Mouse (Mus musculus) right cerebral cortex, adult 18-20 months (tissue): ENCODE results near the gene Cpb2.

Experiments used
- DNase-seq: peaks from one replicate; pipeline ENCODE4 v3.0.0; 2022; ENCODE audit warnings: mixed read lengths

Cpb2 gene

GRCm38 (mm10) chr14:75250432-75250831 is 8.3 kb downstream of the Cpb2 start:
- DNase-seq, result no peak

DNA sequence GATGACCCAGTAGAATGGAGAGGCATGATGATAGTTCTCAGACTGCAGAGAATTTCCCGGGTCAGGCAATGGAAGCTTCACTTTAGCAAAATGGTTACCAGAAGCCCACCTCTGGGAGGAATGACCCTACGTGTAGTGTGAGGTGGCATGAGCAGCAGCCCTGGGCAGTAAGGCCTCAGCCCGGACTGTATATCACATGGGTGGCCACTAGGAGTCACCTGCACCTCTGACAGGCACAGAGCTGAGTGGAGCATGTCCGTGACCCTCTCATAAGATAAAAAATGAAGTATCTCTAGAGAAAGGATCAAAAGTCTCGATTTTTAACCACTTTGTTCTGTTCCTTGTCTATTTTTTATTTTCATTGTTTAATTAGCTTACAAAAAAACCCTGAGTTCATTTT is 14.4 kb downstream of the Cpb2 start:
- no peak for DNase-seq

DNA sequence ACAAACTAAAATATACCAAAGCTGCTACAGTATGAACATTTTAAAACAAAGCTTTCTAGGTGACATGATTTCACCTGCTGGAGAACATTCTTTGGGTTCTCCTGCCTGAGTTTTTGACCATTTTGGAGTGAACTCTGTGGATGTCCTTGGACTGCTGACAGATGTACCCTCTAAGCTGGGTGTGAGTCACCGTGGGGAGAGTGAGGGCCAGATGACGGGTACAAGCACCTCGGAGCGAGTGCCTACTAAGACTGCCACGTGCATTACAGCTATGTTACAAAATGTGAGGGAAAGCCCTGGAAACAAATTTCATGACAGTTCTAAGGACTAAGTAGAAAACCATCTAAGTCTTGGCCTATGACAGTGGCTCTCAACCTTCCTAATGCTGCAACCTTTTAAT is 27.4 kb downstream of the Cpb2 start:
- no peak for DNase-seq

DNA sequence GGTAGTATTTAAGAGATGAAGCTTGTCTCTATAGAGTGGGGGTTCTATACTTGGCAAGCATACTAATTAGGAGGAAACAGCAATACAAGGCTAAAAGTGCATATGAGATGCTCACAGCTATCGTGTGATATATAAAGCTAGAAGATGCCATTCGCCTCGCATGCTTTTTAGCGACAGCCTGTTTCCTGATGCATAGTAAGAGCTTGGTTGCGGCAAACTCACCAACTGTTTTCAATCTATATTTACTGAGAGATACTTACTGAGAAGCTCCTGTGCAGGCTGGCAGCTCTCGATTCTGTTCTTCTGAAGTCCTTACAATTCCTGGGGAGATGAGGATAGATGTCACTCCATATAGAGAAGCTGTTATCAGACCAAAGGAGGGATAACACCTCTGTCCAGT is 37.6 kb downstream of the Cpb2 start:
- DNase-seq, result no peak

DNA sequence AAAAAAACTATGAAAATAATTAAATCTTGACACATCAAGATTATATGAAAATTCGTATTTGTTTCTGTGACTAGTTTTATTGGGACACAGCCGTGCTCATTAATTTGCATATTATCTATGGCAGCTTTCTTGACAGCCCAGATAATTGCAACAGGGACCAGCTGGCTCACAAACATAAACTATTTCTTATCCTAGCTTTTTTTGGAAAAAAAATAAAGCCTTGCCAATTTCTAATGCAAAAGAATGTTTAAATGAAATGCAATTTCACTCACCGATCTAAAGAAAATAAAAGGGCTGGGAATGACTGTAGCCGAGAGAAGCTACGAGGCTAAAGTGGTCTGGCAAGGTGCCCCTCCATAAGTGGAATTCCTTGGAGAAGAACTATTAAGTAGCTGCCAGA is 38.3 kb downstream of the Cpb2 start:
- DNase-seq, result no peak

DNA sequence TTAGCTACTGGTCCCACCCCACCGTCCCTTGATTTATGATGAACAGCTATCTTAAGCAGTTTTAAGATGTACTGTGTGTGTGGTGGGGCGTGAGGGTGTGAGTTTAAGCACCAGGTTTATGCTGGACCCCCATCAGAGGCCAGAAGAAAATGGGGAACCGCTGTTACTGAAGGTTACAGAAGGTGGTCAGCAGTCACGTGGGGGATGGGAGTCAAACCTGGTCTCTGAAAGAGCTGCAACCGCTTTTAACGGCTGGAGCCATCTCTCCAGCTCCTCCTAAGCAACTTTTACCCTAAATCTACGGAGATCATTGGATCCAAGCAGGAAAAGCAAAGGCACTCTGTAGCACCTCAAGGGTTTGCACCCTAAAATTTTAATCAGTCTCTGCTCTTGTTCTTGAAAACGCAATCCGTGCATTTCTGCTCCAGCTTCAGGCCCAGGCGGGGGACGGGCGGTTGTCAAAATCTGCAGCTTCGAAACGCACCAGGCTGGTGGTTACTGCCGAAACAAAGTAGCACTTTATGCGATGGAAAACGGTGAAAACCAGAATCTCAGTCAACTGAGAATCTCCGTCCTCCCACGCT is 41.6 kb downstream of the Cpb2 start:
- DNase-seq, result no peak

GRCm38 (mm10) chr14:75284193-75284915 is 42.3 kb downstream of the Cpb2 start, which contains the start of gene Zc3h13:
TSS of gene Zc3h13 (plus strand) at chr14:75284373.
- DNase-seq, result peak; percentile 95

DNA sequence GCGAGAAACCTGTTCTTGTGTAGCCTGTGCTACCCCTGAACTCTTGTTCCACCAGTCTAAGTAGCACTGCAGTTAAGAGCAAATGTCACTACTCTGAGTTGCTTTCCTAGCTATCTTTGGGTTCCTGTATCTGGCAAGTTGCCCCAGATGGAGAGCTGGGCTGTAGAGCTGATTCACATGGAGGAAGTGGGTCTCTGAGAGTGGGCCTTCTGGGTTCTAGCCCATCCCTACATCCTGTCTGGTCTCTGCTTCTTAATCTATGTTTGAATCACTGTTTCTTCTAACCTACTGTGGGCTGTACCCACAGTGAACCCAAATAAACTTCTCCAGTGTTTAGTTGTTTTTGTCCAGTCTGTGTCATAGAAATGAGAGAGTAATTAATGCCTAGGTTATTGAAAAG is 59.0 kb downstream of the Cpb2 start:
- no peak for DNase-seq

DNA sequence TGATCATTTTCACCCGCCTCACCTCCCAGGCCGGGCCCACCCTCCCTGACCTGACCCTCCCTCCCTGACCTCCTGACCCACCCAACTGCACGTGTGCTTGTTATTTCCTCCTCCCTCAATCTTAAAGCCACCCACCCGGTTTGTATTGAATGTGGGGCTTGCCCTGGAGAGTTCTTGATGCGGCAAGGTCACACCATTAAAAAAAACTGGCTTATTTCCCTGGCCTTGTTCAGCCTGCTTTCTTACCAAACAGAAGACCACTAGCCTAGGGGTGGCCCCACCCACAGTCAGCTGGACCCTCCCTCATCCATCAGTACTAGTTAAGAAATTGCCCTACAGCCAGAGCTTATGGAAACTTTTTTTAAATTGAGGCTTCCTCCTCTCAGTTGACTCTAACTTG is 61.7 kb downstream of the Cpb2 start:
- DNase-seq, result no peak

- DNase-seq, result no peak
These were observed 65.8 kb downstream of the Cpb2 start for GRCm38 (mm10) chr14:75307855-75308254.

- DNase-seq, result no peak
These were observed 67.4 kb downstream of the Cpb2 start for GRCm38 (mm10) chr14:75309336-75309992.

DNA sequence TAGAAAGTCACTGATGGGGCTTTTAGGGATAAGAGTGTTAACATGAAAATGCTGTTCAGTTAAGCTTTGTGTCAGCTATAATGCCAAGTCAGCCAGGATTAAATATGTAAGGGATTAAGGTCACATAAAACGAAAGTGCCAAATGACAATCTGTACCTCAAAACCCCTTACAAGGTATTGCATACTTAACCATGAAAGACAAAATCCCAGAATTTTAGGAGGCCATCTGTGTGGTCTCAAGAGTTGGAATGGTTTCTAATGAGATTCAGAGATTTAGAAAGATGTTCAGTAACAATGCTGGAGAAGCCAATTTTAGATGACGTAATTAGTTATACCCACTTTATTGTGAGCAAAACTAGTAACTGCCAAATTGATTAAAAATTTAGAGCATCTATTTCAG is 72.4 kb downstream of the Cpb2 start:
- no peak for DNase-seq

- DNase-seq, result no peak
These were observed 76.6 kb downstream of the Cpb2 start for GRCm38 (mm10) chr14:75318736-75319135.

DNA sequence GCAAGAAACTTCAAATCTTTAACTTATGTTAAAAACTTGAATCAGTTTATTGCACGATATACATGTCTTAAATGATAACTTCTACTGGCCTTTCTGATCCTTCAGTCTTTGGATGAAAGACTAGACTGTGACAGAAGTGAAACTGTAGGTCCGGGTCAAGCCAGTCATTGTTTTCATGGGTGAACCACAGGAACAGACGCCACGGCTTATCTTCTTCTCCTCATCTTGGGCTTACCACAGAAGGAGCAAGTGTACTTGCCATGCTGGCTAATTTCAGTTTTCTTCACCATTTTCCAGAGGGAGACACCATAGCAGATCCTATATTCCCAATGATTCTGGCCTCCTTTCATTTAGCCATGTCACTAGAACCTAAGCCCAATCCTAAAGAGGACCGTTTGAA is 78.2 kb downstream of the Cpb2 start:
- DNase-seq, result no peak

DNA sequence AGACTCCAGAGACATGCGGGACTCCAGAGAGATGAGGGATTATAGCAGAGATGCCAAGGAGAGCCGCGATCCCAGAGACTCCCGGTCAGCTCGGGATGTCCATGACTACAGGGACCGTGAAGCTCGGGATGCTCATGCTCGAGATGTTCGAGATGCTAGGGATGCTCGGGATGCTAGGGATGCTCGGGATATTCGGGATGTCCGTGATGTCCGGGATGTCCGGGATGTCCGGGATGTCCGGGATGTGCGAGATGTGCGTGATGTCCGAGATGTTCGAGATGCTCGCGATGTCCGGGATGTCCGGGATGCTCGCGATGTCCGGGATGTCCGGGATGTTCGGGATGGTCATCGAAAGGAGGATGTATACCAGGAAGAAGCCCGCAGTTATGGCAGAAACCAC is 81.3 kb downstream of the Cpb2 start:
- no peak for DNase-seq

GRCm38 (mm10) chr14:75328062-75328461 is 86.0 kb downstream of the Cpb2 start:
- DNase-seq, result no peak

DNA sequence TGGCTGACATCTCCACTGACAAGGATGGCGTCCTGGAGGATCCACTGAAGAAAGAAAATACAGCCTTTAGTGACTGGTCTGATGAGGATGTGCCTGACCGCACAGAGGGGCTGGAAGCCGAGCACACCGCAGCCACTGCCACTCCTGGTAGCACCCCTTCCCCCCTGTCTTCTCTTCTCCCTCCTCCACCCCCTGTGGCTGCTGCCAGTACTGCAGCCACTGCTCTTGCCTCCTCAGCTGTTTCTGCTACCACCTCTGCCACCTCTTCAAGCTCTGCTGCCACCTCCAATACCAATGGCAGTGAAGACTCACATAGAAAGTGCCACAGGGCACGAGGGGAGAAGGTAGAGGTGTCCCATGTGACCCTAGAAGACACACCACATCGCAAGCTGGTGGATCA is 88.5 kb downstream of the Cpb2 start:
- DNase-seq, result no peak
